21 mouse cellular contexts compared by ENCODE assay signal in genomic region chr19:49739483-49740175, GRCm38 (mm10).
DNase-seq lines count a peak whose midpoint lies in the region; ATAC-seq and TF ChIP-seq lines count a peak whose summit lies in the region.
"Had no signal": no experiment of that assay in that cellular context is flagged by ENCODE, and none has a peak within 500 bp of the region (broad histone marks: within the 10 kb centered on the region; RNA-seq: fewer than 3 reads in every experiment).

No protein-coding gene starts in this region.

- no peak for TF ChIP-seq CTCF in brain, embryonic 14.5 days (IDR thresholded peaks at IDR 0.05; ENCODE audit: borderline replicate concordance, extremely low read depth, insufficient read depth, insufficient read length)

- H3K27ac ChIP-seq in hindbrain, embryonic 13.5 days = peak overlapping the region; percentile 58
- no peak overlapping the region for H3K27ac ChIP-seq in hindbrain, embryonic 16.5 days (ENCODE audit: low read depth, low read length)
- H3K27ac ChIP-seq in forebrain, embryonic 15.5 days (replicated peaks) = no peak overlapping the region
- H3K27ac ChIP-seq in midbrain, embryonic 16.5 days (ENCODE audit: low read length) = no peak overlapping the region
- H3K27ac ChIP-seq: embryonic facial prominence, embryonic 10.5 days; heart, embryonic 15.5 days; kidney, postnatal 0 days; left cerebral cortex, adult 2 months; liver, embryonic 13.5 days; stomach, embryonic 15.5 days had no signal

- no peaks in the 10 kb centered on the region for H3K9me3 ChIP-seq in hindbrain, embryonic 13.5 days
- no peaks in the 10 kb centered on the region for H3K9me3 ChIP-seq in hindbrain, embryonic 16.5 days (ENCODE audit: control insufficient read depth, low read length)
- H3K9me3 ChIP-seq in forebrain, embryonic 15.5 days = no peaks in the 10 kb centered on the region
- no peaks in the 10 kb centered on the region for H3K9me3 ChIP-seq in midbrain, embryonic 16.5 days (replicated peaks; ENCODE audit: control insufficient read depth, low read length, poor library complexity, severe bottlenecking)
- H3K9me3 ChIP-seq: embryonic facial prominence, embryonic 10.5 days; heart, embryonic 15.5 days; liver, embryonic 13.5 days; megakaryocyte, embryonic 14.5 days; stomach, embryonic 15.5 days had no signal

- WGBS in hindbrain, embryonic 13.5 days = 44% methylated on average over 13 of the region's 13 CpGs
- WGBS in hindbrain, embryonic 16.5 days = 40% methylated on average over 13 of the region's 13 CpGs
- 28% methylated on average over 13 of the region's 13 CpGs for WGBS in forebrain, embryonic 15.5 days
- 26% methylated on average over 13 of the region's 13 CpGs for WGBS in midbrain, embryonic 16.5 days

- H3K4me1 ChIP-seq in hindbrain, embryonic 13.5 days (replicated peaks) = peaks cover 9% of the 10 kb centered on the region
- H3K4me1 ChIP-seq in hindbrain, embryonic 16.5 days (ENCODE audit: control insufficient read depth, insufficient read depth, low read depth, low read length) = 0 out of 2 replicates have a peak, but pooled peaks cover 3% of the 10 kb centered on the region
- peaks cover 6% of the 10 kb centered on the region; the same call in 1 of the 2 replicates for H3K4me1 ChIP-seq in forebrain, embryonic 15.5 days
- peaks cover 8% of the 10 kb centered on the region for H3K4me1 ChIP-seq in midbrain, embryonic 16.5 days (ENCODE audit: control insufficient read depth, insufficient read depth, low read length)
- H3K4me1 ChIP-seq: heart, embryonic 15.5 days; liver, embryonic 13.5 days; megakaryocyte, embryonic 14.5 days; stomach, embryonic 15.5 days had no signal

- H3K36me3 ChIP-seq in hindbrain, embryonic 13.5 days = no peaks in the 10 kb centered on the region
- H3K36me3 ChIP-seq in hindbrain, embryonic 16.5 days (ENCODE audit: control insufficient read depth, insufficient read depth, low read length) = no peaks in the 10 kb centered on the region
- H3K36me3 ChIP-seq in forebrain, embryonic 15.5 days = no peaks in the 10 kb centered on the region
- no peaks in the 10 kb centered on the region for H3K36me3 ChIP-seq in midbrain, embryonic 16.5 days (ENCODE audit: control insufficient read depth, insufficient read depth, low read length)
- H3K36me3 ChIP-seq: embryonic facial prominence, embryonic 10.5 days; heart, embryonic 15.5 days; liver, embryonic 13.5 days; stomach, embryonic 15.5 days had no signal

- H3K27me3 ChIP-seq in hindbrain, embryonic 13.5 days = no peaks in the 10 kb centered on the region
- no peaks in the 10 kb centered on the region for H3K27me3 ChIP-seq in hindbrain, embryonic 16.5 days (replicated peaks; ENCODE audit: control insufficient read depth, insufficient read depth, low read length)
- no peaks in the 10 kb centered on the region for H3K27me3 ChIP-seq in forebrain, embryonic 15.5 days
- no peaks in the 10 kb centered on the region for H3K27me3 ChIP-seq in midbrain, embryonic 16.5 days (ENCODE audit: control insufficient read depth, insufficient read depth, low read depth, low read length)
- H3K27me3 ChIP-seq: heart, embryonic 15.5 days; liver, embryonic 13.5 days; megakaryocyte, embryonic 14.5 days; stomach, embryonic 15.5 days had no signal

- H3K9ac ChIP-seq in hindbrain, embryonic 13.5 days = no peak overlapping the region
- no peak overlapping the region for H3K9ac ChIP-seq in hindbrain, embryonic 16.5 days (ENCODE audit: low read depth, low read length)
- no peak overlapping the region for H3K9ac ChIP-seq in forebrain, embryonic 15.5 days (replicated peaks)
- no peak overlapping the region for H3K9ac ChIP-seq in midbrain, embryonic 16.5 days (ENCODE audit: low read depth, low read length)
- H3K9ac ChIP-seq: heart, embryonic 15.5 days; liver, embryonic 13.5 days; stomach, embryonic 15.5 days had no signal

- TF ChIP-seq POLR2A in brain, embryonic 14.5 days (IDR thresholded peaks at IDR 0.05; ENCODE audit: borderline replicate concordance, extremely low read depth, insufficient read depth, insufficient read length, poor library complexity, severe bottlenecking) = no peak

- no peak for ATAC-seq in hindbrain, embryonic 13.5 days (ENCODE audit: low FRiP score)
- no peak for ATAC-seq in hindbrain, embryonic 16.5 days
- ATAC-seq in forebrain, embryonic 15.5 days (replicated peaks) = 0 out of 2 replicates have a peak, but pooled peaks have one; percentile 16
- ATAC-seq in midbrain, embryonic 16.5 days = peak; percentile 60; the same call in 1 of the 2 replicates
- no peak for ATAC-seq in cerebellum, adult (ENCODE audit: insufficient number of reproducible peaks, low FRiP score, low TSS enrichment)
- ATAC-seq: activated CD4-positive, CD25-positive, alpha-beta regulatory T cell, adult 4 months had no signal

- H3K4me3 ChIP-seq in hindbrain, embryonic 13.5 days = no peak overlapping the region
- H3K4me3 ChIP-seq in hindbrain, embryonic 16.5 days (ENCODE audit: low read length) = no peak overlapping the region
- no peak overlapping the region for H3K4me3 ChIP-seq in forebrain, embryonic 15.5 days
- no peak overlapping the region for H3K4me3 ChIP-seq in midbrain, embryonic 16.5 days (ENCODE audit: low read depth, low read length)
- H3K4me3 ChIP-seq: embryonic facial prominence, embryonic 10.5 days; heart, embryonic 15.5 days; left cerebral cortex, adult 2 months; liver, embryonic 13.5 days; megakaryocyte, embryonic 14.5 days; stomach, embryonic 15.5 days had no signal

- peak; percentile 62 for DNase-seq in brain, embryonic 14.5 days (ENCODE audit: low read depth)
- no peak for DNase-seq in frontal cortex, adult 2 months (ENCODE audit: extremely low spot score in 1 of 2, low spot score in 1 of 2)
- DNase-seq: adrenal gland, postnatal 10 days; cerebellum, adult 9-10 months; heart, postnatal 36 days; kidney, adult 2 months; liver, embryonic 13.5 days; lung, adult 2 months; thymus, postnatal 4 days had no signal

- H3K4me2 ChIP-seq in hindbrain, embryonic 13.5 days = peak overlapping the region; percentile 13; the same call in 1 of the 2 replicates
- no peak overlapping the region for H3K4me2 ChIP-seq in hindbrain, embryonic 16.5 days (ENCODE audit: low read length)
- H3K4me2 ChIP-seq in forebrain, embryonic 15.5 days (replicated peaks) = no peak overlapping the region
- H3K4me2 ChIP-seq in midbrain, embryonic 16.5 days (ENCODE audit: low read length) = 0 out of 2 replicates have a peak overlapping the region, but pooled peaks have one; percentile 12
- H3K4me2 ChIP-seq: heart, embryonic 15.5 days; liver, embryonic 13.5 days; stomach, embryonic 15.5 days had no signal

Comparison
In these comparisons a context has a peak if more than half of its experiments do, and no peak if none do; other contexts are left out.
1. H3K4me2 ChIP-seq: peak in hindbrain, embryonic 13.5 days (single experiment) and midbrain, embryonic 16.5 days (single experiment); none in hindbrain, embryonic 16.5 days (single experiment) and forebrain, embryonic 15.5 days (single experiment).
2. ATAC-seq: peak in forebrain, embryonic 15.5 days (single experiment) and midbrain, embryonic 16.5 days (single experiment); none in hindbrain, embryonic 13.5 days (single experiment), hindbrain, embryonic 16.5 days (single experiment) and cerebellum, adult (single experiment).